In the genomic region with DNA sequence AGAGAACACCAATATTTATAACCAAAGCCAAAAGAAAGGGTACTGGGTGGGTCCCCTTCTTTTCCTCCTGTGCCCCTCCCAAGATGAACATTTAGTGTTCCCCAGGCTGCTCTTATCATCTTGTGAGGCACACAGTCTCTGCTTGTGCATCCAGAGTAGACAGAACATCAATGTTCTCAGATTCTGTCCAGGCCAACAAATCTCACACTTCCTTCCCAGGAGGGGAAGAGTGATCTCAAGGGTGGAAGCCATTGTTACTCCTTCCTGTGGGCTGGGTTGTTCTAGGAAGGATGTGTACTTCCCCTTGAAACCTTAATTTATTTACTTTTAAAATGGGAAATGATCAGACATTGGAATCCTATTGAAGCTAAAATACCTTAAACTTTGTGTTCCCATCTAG, we compare ENCODE assay signal across 32 mouse cellular contexts. TPM values are rescaled to one million over a fixed set of nuclear protein-coding genes. Genes with fewer than 3 reads are reported as not detected.
DNase-seq lines count a peak whose midpoint lies in the region; ATAC-seq and TF ChIP-seq lines count a peak whose summit lies in the region.
"Had no signal": no experiment of that assay in that cellular context is flagged by ENCODE, and none has a peak within 500 bp of the region (broad histone marks: within the 10 kb centered on the region; RNA-seq: fewer than 3 reads in every experiment).

No protein-coding gene starts in this region.

- H3K36me3 ChIP-seq in heart, embryonic 12.5 days = no peaks in the 10 kb centered on the region
- no peaks in the 10 kb centered on the region for H3K36me3 ChIP-seq in kidney, postnatal 0 days (ENCODE audit: insufficient read depth, low read length)
- no peaks in the 10 kb centered on the region for H3K36me3 ChIP-seq in kidney, embryonic 14.5 days (ENCODE audit: control insufficient read depth, insufficient read depth, low read length)
- H3K36me3 ChIP-seq: embryonic facial prominence, embryonic 12.5 days; hindbrain, embryonic 12.5 days; intestine, embryonic 15.5 days; limb, embryonic 10.5 days; limb, embryonic 15.5 days; midbrain, embryonic 12.5 days; neural tube, embryonic 12.5 days had no signal

- TF ChIP-seq CTCF in kidney, postnatal 0 days (IDR thresholded peaks at IDR 0.05; ENCODE audit: low read depth) = no peak

- H3K27me3 ChIP-seq in heart, embryonic 12.5 days (replicated peaks) = no peaks in the 10 kb centered on the region
- no peaks in the 10 kb centered on the region for H3K27me3 ChIP-seq in kidney, postnatal 0 days (ENCODE audit: insufficient read depth, low read length)
- no peaks in the 10 kb centered on the region for H3K27me3 ChIP-seq in kidney, embryonic 14.5 days (ENCODE audit: control insufficient read depth, insufficient read depth, low read length)
- H3K27me3 ChIP-seq: CH12.LX; embryonic facial prominence, embryonic 12.5 days; hindbrain, embryonic 12.5 days; intestine, embryonic 15.5 days; limb, embryonic 15.5 days; megakaryocyte, embryonic 14.5 days; midbrain, embryonic 12.5 days; neural tube, embryonic 12.5 days had no signal

- H3K27ac ChIP-seq in heart, embryonic 12.5 days (ENCODE audit: poor library complexity, severe bottlenecking) = no peak overlapping the region
- H3K27ac ChIP-seq in kidney, postnatal 0 days = no peak overlapping the region
- no peak overlapping the region for H3K27ac ChIP-seq in kidney, embryonic 14.5 days (ENCODE audit: low read depth, low read length)
- H3K27ac ChIP-seq in brown adipose tissue, adult 24 weeks (replicated peaks; ENCODE audit: low read depth, low read length) = peak overlapping the region; percentile 98
- H3K27ac ChIP-seq: embryonic facial prominence, embryonic 12.5 days; hindbrain, embryonic 12.5 days; hindbrain, postnatal 0 days; intestine, embryonic 15.5 days; layer of hippocampus, adult 2 months; limb, embryonic 10.5 days; limb, embryonic 15.5 days; liver, embryonic 14.5 days; midbrain, embryonic 12.5 days; neural tube, embryonic 12.5 days had no signal

- no peaks in the 10 kb centered on the region for H3K4me1 ChIP-seq in heart, embryonic 12.5 days (replicated peaks)
- no peaks in the 10 kb centered on the region for H3K4me1 ChIP-seq in kidney, postnatal 0 days (replicated peaks; ENCODE audit: insufficient read depth, low read length)
- H3K4me1 ChIP-seq in kidney, embryonic 14.5 days (ENCODE audit: control insufficient read depth, insufficient read depth, low read length) = no peaks in the 10 kb centered on the region
- no peaks in the 10 kb centered on the region for H3K4me1 ChIP-seq in brown adipose tissue, adult 24 weeks (ENCODE audit: control insufficient read depth, insufficient read depth, insufficient read length, low read length)
- H3K4me1 ChIP-seq: embryonic facial prominence, embryonic 12.5 days; hindbrain, embryonic 12.5 days; intestine, embryonic 15.5 days; limb, embryonic 10.5 days; limb, embryonic 15.5 days; megakaryocyte, embryonic 14.5 days; midbrain, embryonic 12.5 days; neural tube, embryonic 12.5 days had no signal

- H3K4me2 ChIP-seq in heart, embryonic 12.5 days = no peak overlapping the region
- H3K4me2 ChIP-seq in kidney, postnatal 0 days (ENCODE audit: low read length) = no peak overlapping the region
- H3K4me2 ChIP-seq in kidney, embryonic 14.5 days (replicated peaks; ENCODE audit: low read depth, low read length) = no peak overlapping the region
- H3K4me2 ChIP-seq: embryonic facial prominence, embryonic 12.5 days; heart, embryonic 11.5 days; hindbrain, embryonic 12.5 days; intestine, embryonic 15.5 days; limb, embryonic 15.5 days; midbrain, embryonic 12.5 days; neural tube, embryonic 12.5 days had no signal

- H3K4me3 ChIP-seq in heart, embryonic 12.5 days = no peak overlapping the region
- no peak overlapping the region for H3K4me3 ChIP-seq in kidney, postnatal 0 days (replicated peaks; ENCODE audit: low read depth, low read length)
- H3K4me3 ChIP-seq in kidney, embryonic 14.5 days (ENCODE audit: low read length) = no peak overlapping the region
- H3K4me3 ChIP-seq in brown adipose tissue, adult 24 weeks (ENCODE audit: insufficient read depth, low read depth, low read length) = no peak overlapping the region
- H3K4me3 ChIP-seq: embryonic facial prominence, embryonic 12.5 days; hindbrain, embryonic 12.5 days; intestine, embryonic 15.5 days; layer of hippocampus, adult 2 months; limb, embryonic 10.5 days; limb, embryonic 15.5 days; megakaryocyte, embryonic 14.5 days; midbrain, embryonic 12.5 days; myocyte; neural tube, embryonic 12.5 days had no signal

- DNase-seq in cerebellum, adult 11 months = no peak
- DNase-seq in heart, adult 9 months (ENCODE audit: low spot score in 2 of 2) = peak; percentile 56 to 79
- peak; percentile 21 for DNase-seq in kidney, postnatal 0 days (ENCODE audit: low spot score)
- DNase-seq in urinary bladder, adult 18-20 months (ENCODE audit: low spot score in 2 of 2) = no peak
- DNase-seq: adrenal gland, adult 8-10 months; cerebellum, adult 11-12 months; cerebellum, adult 9-11 months; embryo, embryonic 11 days; gastrocnemius, postnatal 36 days; heart, postnatal 10 days; right cerebral cortex, adult 18-20 months; spleen, adult 18-20 months; thymus, postnatal 14 days had no signal

- 0 out of 2 replicates have a peak, but pooled peaks have one; percentile 31 for ATAC-seq in cerebellum, adult (ENCODE audit: insufficient number of reproducible peaks, low FRiP score, low TSS enrichment)
- no peak for ATAC-seq in heart, embryonic 12.5 days (ENCODE audit: insufficient number of reproducible peaks, low FRiP score)
- ATAC-seq in kidney, postnatal 0 days (replicated peaks; ENCODE audit: low FRiP score, low read depth) = no peak
- ATAC-seq in kidney, embryonic 14.5 days (ENCODE audit: low FRiP score, low TSS enrichment) = no peak
- ATAC-seq: forebrain, embryonic 14.5 days; hindbrain, postnatal 0 days; intestine, embryonic 15.5 days had no signal

- H3K9ac ChIP-seq in heart, embryonic 12.5 days = no peak overlapping the region
- H3K9ac ChIP-seq in kidney, postnatal 0 days (ENCODE audit: low read depth, low read length) = no peak overlapping the region
- no peak overlapping the region for H3K9ac ChIP-seq in kidney, embryonic 14.5 days (ENCODE audit: low read depth, low read length)
- H3K9ac ChIP-seq: embryonic facial prominence, embryonic 12.5 days; hindbrain, embryonic 12.5 days; intestine, embryonic 15.5 days; limb, embryonic 15.5 days; liver, embryonic 14.5 days; midbrain, embryonic 12.5 days; neural tube, embryonic 12.5 days had no signal

- H3K9me3 ChIP-seq in heart, embryonic 12.5 days (replicated peaks) = peaks cover 5% of the 10 kb centered on the region; the same call in 1 of the 2 replicates
- H3K9me3 ChIP-seq in kidney, postnatal 0 days (replicated peaks; ENCODE audit: low read length) = no peaks in the 10 kb centered on the region
- 0 out of 2 replicates have a peak, but pooled peaks cover 5% of the 10 kb centered on the region for H3K9me3 ChIP-seq in kidney, embryonic 14.5 days (ENCODE audit: control insufficient read depth, low read length)
- H3K9me3 ChIP-seq: embryonic facial prominence, embryonic 12.5 days; hindbrain, embryonic 12.5 days; intestine, embryonic 15.5 days; limb, embryonic 10.5 days; limb, embryonic 15.5 days; midbrain, embryonic 12.5 days; neural tube, embryonic 12.5 days had no signal

RNA-seq across cellular contexts. Expression of a gene that starts 39.7 kb away (rescaled TPM):
- polyA plus RNA-seq in heart, embryonic 12.5 days (2016; fragmentation: Nextera tagmentation; extraction: Ambion mirVana) = 66.6 and 67.4 TPM in 2 replicates
- 51.4 and 53.0 TPM in 2 replicates for polyA plus RNA-seq in kidney, postnatal 0 days (2015; fragmentation: Nextera tagmentation; extraction: Ambion mirVana)
- 28.7 and 58.7 TPM in 2 replicates for polyA plus RNA-seq in kidney, embryonic 14.5 days (2014; fragmentation: Nextera tagmentation; extraction: Ambion mirVana)
- 2.9 and 6.3 TPM in 2 replicates for polyA plus RNA-seq in brown adipose tissue, adult 24 weeks (2012; ENCODE audit: insufficient read depth, insufficient read length, missing spikeins)

Comparison
In these comparisons a context has a peak if more than half of its experiments do, and no peak if none do; other contexts are left out.
1. DNase-seq: peak in heart, adult 9 months (2 of 2) and kidney, postnatal 0 days (single experiment); none in cerebellum, adult 11 months (single experiment) and urinary bladder, adult 18-20 months (0 of 2).